In genomic region chr12:69441764-69442163, GRCm38 (mm10) we compare ENCODE assay signal across 22 mouse cellular contexts.
"Had no signal": no experiment of that assay in that cellular context is flagged by ENCODE, and none has a peak within 500 bp of the region (broad histone marks: within the 10 kb centered on the region; RNA-seq: fewer than 3 reads in every experiment).

No protein-coding gene starts in this region.

- H3K4me2 ChIP-seq: liver, embryonic 13.5 days; liver, embryonic 15.5 days; lung, embryonic 15.5 days; midbrain, embryonic 11.5 days; midbrain, embryonic 13.5 days; midbrain, embryonic 15.5 days; neural tube, embryonic 13.5 days; neural tube, embryonic 15.5 days had no signal

- H3K27me3 ChIP-seq: lung, embryonic 15.5 days; midbrain, embryonic 13.5 days; midbrain, embryonic 15.5 days; neural tube, embryonic 13.5 days; neural tube, embryonic 15.5 days had no signal

- H3K27ac ChIP-seq: liver, embryonic 13.5 days; liver, embryonic 15.5 days; lung, embryonic 15.5 days; macrophage; midbrain, embryonic 13.5 days; midbrain, embryonic 15.5 days; neural tube, embryonic 13.5 days; neural tube, embryonic 15.5 days had no signal

- DNase-seq: liver, embryonic 13.5 days; liver, postnatal 0 days; lung, adult 2 months; lung, postnatal 14 days; lung, postnatal 36 days; retina, postnatal 1 day; right cerebral cortex, adult 18-20 months; right cerebral cortex, postnatal 25 days; spleen, adult 18-20 months; thymus, adult 2 months; thymus, postnatal 25 days; thymus, postnatal 4 days had no signal

- ATAC-seq: liver, postnatal 0 days; midbrain, embryonic 13.5 days; midbrain, embryonic 15.5 days had no signal

- H3K9ac ChIP-seq: liver, embryonic 13.5 days; liver, embryonic 15.5 days; liver, postnatal 0 days; lung, embryonic 15.5 days; midbrain, embryonic 13.5 days; midbrain, embryonic 15.5 days; neural tube, embryonic 13.5 days; neural tube, embryonic 15.5 days had no signal

- H3K36me3 ChIP-seq: liver, embryonic 13.5 days; liver, embryonic 15.5 days; lung, embryonic 15.5 days; midbrain, embryonic 13.5 days; midbrain, embryonic 15.5 days; neural tube, embryonic 13.5 days; neural tube, embryonic 15.5 days had no signal

- H3K4me3 ChIP-seq: liver, embryonic 13.5 days; liver, embryonic 15.5 days; lung, embryonic 15.5 days; megakaryocyte, embryonic 14.5 days; midbrain, embryonic 13.5 days; midbrain, embryonic 15.5 days; myocyte; neural tube, embryonic 13.5 days; neural tube, embryonic 15.5 days had no signal

- H3K9me3 ChIP-seq: liver, embryonic 13.5 days; liver, embryonic 15.5 days; midbrain, embryonic 13.5 days; midbrain, embryonic 15.5 days; neural tube, embryonic 13.5 days; neural tube, embryonic 15.5 days had no signal
